Mouse (Mus musculus) liver, embryonic 14.5 days (tissue): ENCODE measurements at regions not wholly inside any gene's neighbourhood (a gene's known extent, or its start where the extent isn't known, plus 50 kb on each side); places are given as distances from the start of the nearest gene placed in this dataset.

ENCODE experiments used
- ATAC-seq: fragments of 200-750 bp; cut with Nextera tagmentation; 2 replicates; pipeline ENCODE4 v1.8.0; 2017; ENCODE audit warnings: moderate number of reproducible peaks, mild to moderate bottlenecking, moderate library complexity; ENCODE audit not compliant: insufficient read depth
- DNase-seq, 3 experiments: peaks; one replicate each; pipeline ENCODE4 v3.0.0-alpha.2; 2012 to 2013; ENCODE audit warnings: low read depth in 3 of 3, low spot score in 3 of 3
- H3K27ac ChIP-seq: fragments of 300-500 bp; sonication (generic); 2 replicates; pipeline ENCODE4 v1.5.1; 2014; ENCODE audit warnings: moderate library complexity, mild to moderate bottlenecking, control low read depth, inconsistent platforms
- H3K27me3 ChIP-seq: fragments of 300-500 bp; sonication (generic); 2 replicates; pipeline ENCODE4 v1.6.1; 2014; ENCODE audit warnings: mild to moderate bottlenecking, low read length, moderate library complexity; ENCODE audit not compliant: control insufficient read depth, insufficient read depth
- H3K36me3 ChIP-seq: fragments of 300-500 bp; sonication (generic); replicated peaks from 2 replicates; pipeline ENCODE4 v1.6.1; 2014; ENCODE audit warnings: low read depth; ENCODE audit not compliant: control insufficient read depth, insufficient read depth
- H3K4me1 ChIP-seq, 2 experiments: fragments of 200-500 bp in 1 of 2; fragments of 300-500 bp in 1 of 2; sonication (generic) in 1 of 2; replicated peaks; 2 replicates each; pipeline ENCODE4 v1.6.1; 2012 to 2014; ENCODE audit warnings: antibody characterized with exemption in 1 of 2, inconsistent platforms in 1 of 2, low read length in 1 of 2; ENCODE audit not compliant: control insufficient read depth in 2 of 2, insufficient read depth in 2 of 2
- H3K4me2 ChIP-seq: fragments of 300-500 bp; sonication (generic); 2 replicates; pipeline ENCODE4 v1.6.1; 2014; ENCODE audit warnings: low read depth, mild to moderate bottlenecking, control low read depth, moderate library complexity
- H3K4me3 ChIP-seq, 2 experiments: fragments of 200-500 bp in 1 of 2; fragments of 300-500 bp in 1 of 2; sonication (generic) in 1 of 2; 2 replicates each; pipeline ENCODE4 v1.5.1; 2012 to 2014; ENCODE audit warnings: low read depth in 2 of 2, low read length in 2 of 2, mild to moderate bottlenecking in 2 of 2, control low read depth in 1 of 2, inconsistent platforms in 1 of 2, moderate library complexity in 1 of 2; ENCODE audit not compliant: insufficient read depth in 1 of 2
- H3K9ac ChIP-seq: fragments of 300-500 bp; sonication (generic); replicated peaks from 2 replicates; pipeline ENCODE4 v1.6.1; 2014; ENCODE audit warnings: mild to moderate bottlenecking, control low read depth, moderate library complexity
- H3K9me3 ChIP-seq: fragments of 300-500 bp; sonication (generic); 2 replicates; pipeline ENCODE4 v1.6.1; 2016; ENCODE audit warnings: low read length, mixed read lengths; ENCODE audit not compliant: control insufficient read depth
- CTCF ChIP-seq: IDR thresholded peaks from 2 replicates; pipeline ENCODE4 v1.5.1; 2016; ENCODE audit warnings: antibody characterized with exemption, low read depth, control low read depth
- EP300 ChIP-seq: IDR thresholded peaks from 2 replicates; pipeline ENCODE4 v1.6.1; 2016; ENCODE audit warnings: antibody characterized with exemption, low read depth
- WGBS: fragments of 180-500 bp; shearing (Covaris S2); extraction: QIAGEN DNeasy Blood & Tissue Kit; methylation state at CpG from one replicate; pipeline ENCODE4 v1.1.7; 2014; ENCODE audit not compliant: insufficient replicate concordance; 5-methylcytosine and 5-hydroxymethylcytosine counted together

- no peak for DNase-seq
- WGBS = 80% methylated on average over 10 of the region's 10 CpGs
Observed at GRCm38 (mm10) chr5:111660447-111660846, 73.3 kb upstream of the Gm26897 start.

GRCm38 (mm10) chr5:111660968-111661367 lies 72.8 kb upstream of the Gm26897 start:
- no peak overlapping the region for H3K4me3 ChIP-seq
- no peak for TF ChIP-seq EP300
- TF ChIP-seq CTCF = no peak
- no peaks in the 10 kb centered on the region for H3K36me3 ChIP-seq
- no peaks in the 10 kb centered on the region for H3K27me3 ChIP-seq
- no peaks in the 10 kb centered on the region for H3K9me3 ChIP-seq
- no peak overlapping the region for H3K27ac ChIP-seq
- DNase-seq (no peak), ATAC-seq (no peak)
- no peak overlapping the region for H3K4me2 ChIP-seq
- 69% methylated on average over 6 of the region's 6 CpGs for WGBS
- no peaks in the 10 kb centered on the region for H3K4me1 ChIP-seq
- H3K9ac ChIP-seq = no peak overlapping the region

More at GRCm38 (mm10) chr5:111660447-111660846, 73.3 kb upstream of the Gm26897 start:
- TF ChIP-seq EP300 (no peak), CTCF (no peak)
- no peaks in the 10 kb centered on the region for H3K9me3 ChIP-seq
- no peaks in the 10 kb centered on the region for H3K36me3 ChIP-seq
- H3K27me3 ChIP-seq = no peaks in the 10 kb centered on the region
- H3K4me3 ChIP-seq = no peak overlapping the region
- H3K27ac ChIP-seq = no peak overlapping the region
- no peak overlapping the region for H3K9ac ChIP-seq
- ATAC-seq = no peak
- no peak overlapping the region for H3K4me2 ChIP-seq
- H3K4me1 ChIP-seq = no peaks in the 10 kb centered on the region

GRCm38 (mm10) chr5:111661971-111662370 lies 71.8 kb upstream of the Gm26897 start:
- H3K9me3 ChIP-seq = no peaks in the 10 kb centered on the region
- H3K27ac ChIP-seq = no peak overlapping the region
- DNase-seq (no peak), ATAC-seq (no peak)
- no peak overlapping the region for H3K9ac ChIP-seq
- no peak overlapping the region for H3K4me2 ChIP-seq
- H3K4me3 ChIP-seq = no peak overlapping the region
- H3K27me3 ChIP-seq = no peaks in the 10 kb centered on the region
- WGBS = 72% methylated on average over 12 of the region's 12 CpGs
- H3K4me1 ChIP-seq = no peaks in the 10 kb centered on the region
- TF ChIP-seq EP300 (no peak), CTCF (no peak)
- no peaks in the 10 kb centered on the region for H3K36me3 ChIP-seq

GRCm38 (mm10) chr5:111663831-111664230 lies 69.9 kb upstream of the Gm26897 start:
- Histone ChIP-seq H3K9me3 (no peaks in the 10 kb centered on the region), H3K9ac (no peak overlapping the region), H3K4me1 (no peaks in the 10 kb centered on the region), H3K27ac (no peak overlapping the region), H3K4me3 (no peak overlapping the region), H3K27me3 (no peaks in the 10 kb centered on the region), H3K36me3 (no peaks in the 10 kb centered on the region), H3K4me2 (no peak overlapping the region)
- 74% methylated on average over 7 of the region's 7 CpGs for WGBS
- ATAC-seq = no peak
- no peak for DNase-seq
- no peak for TF ChIP-seq CTCF
- TF ChIP-seq EP300 = no peak

- Histone ChIP-seq H3K4me1 (no peaks in the 10 kb centered on the region), H3K36me3 (no peaks in the 10 kb centered on the region), H3K9me3 (no peaks in the 10 kb centered on the region), H3K4me2 (no peak overlapping the region), H3K27me3 (no peaks in the 10 kb centered on the region), H3K27ac (no peak overlapping the region), H3K4me3 (no peak overlapping the region), H3K9ac (no peak overlapping the region)
- no peak for TF ChIP-seq CTCF
- no peak for TF ChIP-seq EP300
- ATAC-seq (no peak), DNase-seq (no peak)
- 62% methylated on average over 19 of the region's 19 CpGs for WGBS
Observed at GRCm38 (mm10) chr5:111665406-111665805, 68.3 kb upstream of the Gm26897 start.

GRCm38 (mm10) chr5:111666007-111666406 lies 67.7 kb upstream of the Gm26897 start:
- H3K4me2 ChIP-seq = no peak overlapping the region
- H3K9me3 ChIP-seq = no peaks in the 10 kb centered on the region
- H3K27ac ChIP-seq = no peak overlapping the region
- TF ChIP-seq CTCF (no peak), EP300 (no peak)
- ATAC-seq (no peak), DNase-seq (no peak)
- no peaks in the 10 kb centered on the region for H3K4me1 ChIP-seq
- no peaks in the 10 kb centered on the region for H3K36me3 ChIP-seq
- no peak overlapping the region for H3K9ac ChIP-seq
- WGBS = 50% methylated on average over 8 of the region's 8 CpGs
- H3K27me3 ChIP-seq = no peaks in the 10 kb centered on the region
- no peak overlapping the region for H3K4me3 ChIP-seq
